ENCODE assay signal across 13 mouse cellular contexts in genomic region chr6:147816861-147817260, GRCm38 (mm10).
"Had no signal": no experiment of that assay in that cellular context is flagged by ENCODE, and none has a peak within 500 bp of the region (broad histone marks: within the 10 kb centered on the region; RNA-seq: fewer than 3 reads in every experiment).

No protein-coding gene starts in this region.

- H3K27ac ChIP-seq: limb, embryonic 15.5 days; liver, embryonic 12.5 days; stomach, postnatal 0 days had no signal

- H3K9me3 ChIP-seq: limb, embryonic 15.5 days; liver, embryonic 12.5 days had no signal

- DNase-seq: kidney, adult 11 months; kidney, postnatal 36 days; layer of hippocampus, adult 9-11 months; layer of hippocampus, postnatal 36 days; lung, embryonic 14.5 days; lung, postnatal 10 days; lung, postnatal 4 days; midbrain, embryonic 14.5 days; thymus, adult 18-20 months; thymus, postnatal 14 days had no signal

- H3K27me3 ChIP-seq: limb, embryonic 15.5 days; liver, embryonic 12.5 days had no signal

- H3K36me3 ChIP-seq: limb, embryonic 15.5 days; liver, embryonic 12.5 days had no signal

- H3K4me2 ChIP-seq: limb, embryonic 15.5 days; liver, embryonic 12.5 days; lung, embryonic 14.5 days had no signal

- H3K4me1 ChIP-seq: limb, embryonic 15.5 days; liver, embryonic 12.5 days had no signal

- H3K9ac ChIP-seq: limb, embryonic 15.5 days; liver, embryonic 12.5 days; lung, embryonic 14.5 days had no signal

- H3K4me3 ChIP-seq: limb, embryonic 15.5 days; liver, embryonic 12.5 days had no signal

- ATAC-seq: liver, embryonic 12.5 days had no signal
